Mouse (Mus musculus) E14TG2a.4 (cell line): ENCODE measurements around the gene Lrrc28.

Source experiments
- H3K27me3 ChIP-seq: 2 replicates; pipeline ENCODE4 v1.6.1; 2014; ENCODE audit warnings: low read length, control low read depth; ENCODE audit not compliant: insufficient read depth
- H3K36me3 ChIP-seq: 2 replicates; pipeline ENCODE4 v1.6.1; 2014; ENCODE audit warnings: low read length, control low read depth; ENCODE audit not compliant: insufficient read depth
- H3K4me1 ChIP-seq: replicated peaks from 2 replicates; pipeline ENCODE4 v1.6.1; 2014; ENCODE audit warnings: low read depth, low read length, control low read depth
- H3K4me3 ChIP-seq: replicated peaks from 2 replicates; pipeline ENCODE4 v1.5.1; 2014; ENCODE audit warnings: mild to moderate bottlenecking, low read length
- H3K9me3 ChIP-seq: 2 replicates; pipeline ENCODE4 v1.6.1; 2014; ENCODE audit warnings: low read length, control low read depth
- CTCF ChIP-seq: conservative IDR thresholded peaks from 2 replicates; pipeline ENCODE4 v1.5.1; 2014; ENCODE audit warnings: low read length
- NANOG ChIP-seq: IDR thresholded peaks from 2 replicates; pipeline ENCODE4 v1.6.1; 2014; ENCODE audit warnings: borderline replicate concordance, low read length, mixed read lengths
- POU5F1 ChIP-seq: IDR thresholded peaks from 2 replicates; pipeline ENCODE4 v1.6.1; 2014; ENCODE audit warnings: low read length, borderline replicate concordance

Lrrc28 gene

GRCm38 (mm10) chr7:67499516-67499915, 145.6 kb downstream of the Lrrc28 start:
- H3K9me3 ChIP-seq = no peaks in the 10 kb centered on the region
- no peaks in the 10 kb centered on the region for H3K36me3 ChIP-seq
- H3K27me3 ChIP-seq = no peaks in the 10 kb centered on the region
- H3K4me3 ChIP-seq = no peak overlapping the region
- H3K4me1 ChIP-seq = no peaks in the 10 kb centered on the region
- no peak for TF ChIP-seq CTCF
- no peak for TF ChIP-seq NANOG
- TF ChIP-seq POU5F1 = no peak

- H3K4me1 ChIP-seq = no peaks in the 10 kb centered on the region
- no peaks in the 10 kb centered on the region for H3K9me3 ChIP-seq
- no peaks in the 10 kb centered on the region for H3K27me3 ChIP-seq
- H3K36me3 ChIP-seq = no peaks in the 10 kb centered on the region
- no peak for TF ChIP-seq NANOG
- TF ChIP-seq CTCF = no peak
- no peak for TF ChIP-seq POU5F1
- H3K4me3 ChIP-seq = no peak overlapping the region
These were observed 151.0 kb downstream of the Lrrc28 start for GRCm38 (mm10) chr7:67493795-67494687.

DNA sequence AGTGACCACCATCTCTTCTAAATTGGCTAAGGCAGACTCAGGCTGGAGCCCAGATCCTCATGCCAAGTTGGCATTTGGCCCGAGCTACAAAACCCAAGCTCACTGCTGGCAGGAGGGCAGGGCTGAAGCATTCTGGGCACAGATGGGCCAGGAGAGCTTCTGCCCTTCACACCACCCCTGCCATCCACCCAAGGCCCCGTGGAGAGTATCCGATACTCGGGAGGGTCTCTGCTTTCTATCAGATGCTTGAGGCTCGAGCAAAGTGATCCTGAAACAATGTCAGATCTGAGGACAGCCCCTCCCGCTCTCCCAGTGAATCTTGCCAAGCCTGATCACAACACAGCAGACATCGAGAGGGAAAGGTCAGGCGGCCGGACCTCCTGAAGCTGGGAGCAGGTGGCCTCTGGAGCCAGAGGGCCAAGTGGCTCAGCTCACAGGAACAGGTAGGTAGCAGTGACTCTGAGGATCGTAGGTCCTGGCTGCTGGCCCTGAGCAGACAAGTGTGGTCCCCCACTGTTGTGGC, 157.1 kb downstream of the Lrrc28 start:
- no peaks in the 10 kb centered on the region for H3K36me3 ChIP-seq
- TF ChIP-seq CTCF (no peak), POU5F1 (no peak), NANOG (no peak)
- no peaks in the 10 kb centered on the region for H3K9me3 ChIP-seq
- no peaks in the 10 kb centered on the region for H3K4me1 ChIP-seq
- H3K4me3 ChIP-seq = no peak overlapping the region
- no peaks in the 10 kb centered on the region for H3K27me3 ChIP-seq

GRCm38 (mm10) chr7:67486925-67487760, 157.9 kb downstream of the Lrrc28 start:
- Histone ChIP-seq H3K4me1 (no peaks in the 10 kb centered on the region), H3K4me3 (no peak overlapping the region), H3K9me3 (no peaks in the 10 kb centered on the region), H3K27me3 (no peaks in the 10 kb centered on the region), H3K36me3 (no peaks in the 10 kb centered on the region)
- no peak for TF ChIP-seq NANOG
- no peak for TF ChIP-seq POU5F1
- TF ChIP-seq CTCF = no peak

- Histone ChIP-seq H3K27me3 (no peaks in the 10 kb centered on the region), H3K9me3 (no peaks in the 10 kb centered on the region), H3K4me1 (no peaks in the 10 kb centered on the region), H3K36me3 (no peaks in the 10 kb centered on the region), H3K4me3 (no peak overlapping the region)
- TF ChIP-seq CTCF (no peak), NANOG (no peak), POU5F1 (no peak)
These were observed 158.7 kb downstream of the Lrrc28 start for GRCm38 (mm10) chr7:67486417-67486816.

DNA sequence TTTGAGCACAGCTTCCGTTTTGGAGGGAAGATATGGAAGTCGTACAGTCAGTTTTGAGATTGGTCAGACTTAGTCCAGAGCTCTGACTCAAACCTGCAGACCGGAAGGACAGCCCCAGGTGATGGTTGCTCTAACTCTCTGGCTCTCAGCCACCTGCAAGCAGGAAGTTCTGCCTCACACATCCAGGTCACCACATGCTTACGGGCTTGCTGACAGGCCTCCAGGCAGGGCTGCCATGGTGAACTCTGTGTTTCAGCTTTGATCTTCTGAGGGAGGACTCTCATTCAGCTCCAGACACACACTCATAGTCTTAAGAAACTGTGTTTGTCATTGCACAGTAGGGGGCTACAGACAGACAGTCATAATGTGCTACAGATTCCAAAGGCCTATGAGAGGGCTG, 161.4 kb downstream of the Lrrc28 start:
- Histone ChIP-seq H3K36me3 (no peaks in the 10 kb centered on the region), H3K27me3 (no peaks in the 10 kb centered on the region; the same call in 1 of the 2 replicates), H3K4me3 (no peak overlapping the region), H3K4me1 (no peaks in the 10 kb centered on the region), H3K9me3 (peaks cover 10% of the 10 kb centered on the region)
- no peak for TF ChIP-seq CTCF
- no peak for TF ChIP-seq NANOG
- no peak for TF ChIP-seq POU5F1

GRCm38 (mm10) chr7:67479576-67480413, 165.3 kb downstream of the Lrrc28 start:
- Histone ChIP-seq H3K4me3 (no peak overlapping the region), H3K4me1 (peaks cover 11% of the 10 kb centered on the region), H3K27me3 (no peaks in the 10 kb centered on the region; the same call in 1 of the 2 replicates), H3K9me3 (peaks cover 16% of the 10 kb centered on the region), H3K36me3 (no peaks in the 10 kb centered on the region)
- no peak for TF ChIP-seq NANOG
- TF ChIP-seq POU5F1 = no peak
- no peak for TF ChIP-seq CTCF

DNA sequence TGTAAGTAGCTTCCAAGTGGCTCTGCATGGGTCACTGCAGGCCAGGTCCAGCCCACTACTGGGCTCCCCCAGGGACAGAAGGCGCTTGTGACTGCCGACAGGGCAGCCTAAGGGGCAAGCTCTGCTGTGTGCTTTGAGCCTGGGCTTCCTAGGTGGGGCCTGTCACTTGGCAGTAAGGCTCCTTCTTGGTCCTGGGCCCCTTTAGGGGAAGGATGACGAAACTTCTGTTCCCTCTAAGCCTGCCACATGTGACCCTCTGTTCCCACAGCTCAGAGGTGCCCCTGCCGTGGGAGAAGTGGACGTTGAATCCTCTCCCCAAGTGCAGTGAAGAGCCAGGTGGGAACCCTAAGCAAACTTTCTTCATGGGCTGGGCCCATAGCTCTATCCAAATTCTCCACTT, 165.9 kb downstream of the Lrrc28 start:
- no peaks in the 10 kb centered on the region; the same call in 1 of the 2 replicates for H3K27me3 ChIP-seq
- H3K4me3 ChIP-seq = no peak overlapping the region
- H3K4me1 ChIP-seq = peaks cover 11% of the 10 kb centered on the region
- TF ChIP-seq POU5F1 (no peak), CTCF (no peak), NANOG (no peak)
- peaks cover 16% of the 10 kb centered on the region for H3K9me3 ChIP-seq
- H3K36me3 ChIP-seq = no peaks in the 10 kb centered on the region
